Mouse (Mus musculus) kidney, postnatal 0 days (tissue): ENCODE data around the gene Cby1. TPM values are rescaled to one million over a fixed set of nuclear protein-coding genes. Genes with fewer than 3 reads are reported as not detected.

Experiments used
- ATAC-seq: fragments of 200-750 bp; cut with Nextera tagmentation; replicated peaks from 2 replicates; pipeline ENCODE4 v1.8.0; 2017; ENCODE audit warnings: low read depth, moderate number of reproducible peaks, moderate TSS enrichment, moderate library complexity; ENCODE audit not compliant: low FRiP score
- DNase-seq: peaks from one replicate; pipeline ENCODE4 v3.0.0-alpha.2; 2016; ENCODE audit warnings: low spot score
- H3K27ac ChIP-seq: fragments of 300-500 bp; sonication (generic); 2 replicates; pipeline ENCODE4 v1.5.1; 2014; ENCODE audit warnings: mild to moderate bottlenecking
- H3K27me3 ChIP-seq: fragments of 300-500 bp; sonication (generic); 2 replicates; pipeline ENCODE4 v1.6.1; 2014; ENCODE audit warnings: low read length, mixed read lengths; ENCODE audit not compliant: insufficient read depth
- H3K36me3 ChIP-seq: fragments of 300-500 bp; sonication (generic); 2 replicates; pipeline ENCODE4 v1.6.1; 2014; ENCODE audit warnings: low read length, mixed read lengths; ENCODE audit not compliant: insufficient read depth
- H3K4me1 ChIP-seq: fragments of 300-500 bp; sonication (generic); replicated peaks from 2 replicates; pipeline ENCODE4 v1.6.1; 2014; ENCODE audit warnings: antibody characterized with exemption, low read length, mixed read lengths; ENCODE audit not compliant: insufficient read depth
- H3K4me2 ChIP-seq: fragments of 300-500 bp; sonication (generic); 2 replicates; pipeline ENCODE4 v1.6.1; 2014; ENCODE audit warnings: mild to moderate bottlenecking, low read length, moderate library complexity, mixed read lengths
- H3K4me3 ChIP-seq: fragments of 300-500 bp; sonication (generic); replicated peaks from 2 replicates; pipeline ENCODE4 v1.5.1; 2014; ENCODE audit warnings: low read depth, low read length
- H3K9ac ChIP-seq: fragments of 300-500 bp; sonication (generic); 2 replicates; pipeline ENCODE4 v1.6.1; 2014; ENCODE audit warnings: low read depth, low read length
- H3K9me3 ChIP-seq: fragments of 300-500 bp; sonication (generic); replicated peaks from 2 replicates; pipeline ENCODE4 v1.6.1; 2016; ENCODE audit warnings: low read length, inconsistent platforms, mixed read lengths
- CTCF ChIP-seq: IDR thresholded peaks from 2 replicates; pipeline ENCODE4 v1.5.1; 2016; ENCODE audit warnings: antibody characterized with exemption, low read depth, mild to moderate bottlenecking, moderate library complexity
- WGBS: fragments of 180-500 bp; shearing (Covaris S2); extraction: QIAGEN DNeasy Blood & Tissue Kit; methylation state at CpG from one replicate; pipeline ENCODE4 v1.1.7; 2014; 5-methylcytosine and 5-hydroxymethylcytosine counted together
- polyA plus RNA-seq: library from polyadenylated mRNA; unstranded; fragments of >200 nt; fragmentation: Nextera tagmentation; extraction: Ambion mirVana; gene quantifications from 2 replicates; pipeline ENCODE4 v1.2.1, GENCODE M21; 2015

Gene Cby1
- polyA plus RNA-seq, 1 experiment from 2014 or later, result 51.7 TPM

- Histone ChIP-seq H3K36me3 (no peaks in the 10 kb centered on the region), H3K4me3 (peak overlapping the region; percentile 88), H3K9ac (no peak overlapping the region), H3K4me2 (peak overlapping the region; percentile 78), H3K4me1 (peaks cover 39% of the 10 kb centered on the region), H3K27ac (no peak overlapping the region), H3K27me3 (no peaks in the 10 kb centered on the region), H3K9me3 (no peaks in the 10 kb centered on the region)
- WGBS, result 55% methylated on average over 19 of the region's 19 CpGs
- ATAC-seq, result no peak
- DNase-seq, result no peak
- no peak for TF ChIP-seq CTCF
Measured at GRCm38 (mm10) chr15:79683707-79684465, 24.9 kb downstream of the Cby1 start.

GRCm38 (mm10) chr15:79684616-79685015 is 25.6 kb downstream of the Cby1 start:
- Histone ChIP-seq H3K4me3 (peak overlapping the region; percentile 88), H3K36me3 (no peaks in the 10 kb centered on the region), H3K9ac (no peak overlapping the region; the same call in 1 of the 2 replicates), H3K9me3 (no peaks in the 10 kb centered on the region), H3K27me3 (no peaks in the 10 kb centered on the region), H3K4me2 (peak overlapping the region; percentile 78), H3K4me1 (peaks cover 41% of the 10 kb centered on the region), H3K27ac (no peak overlapping the region)
- DNase-seq (no peak), ATAC-seq (no peak)
- no peak for TF ChIP-seq CTCF
- 73% methylated on average over 6 of the region's 6 CpGs for WGBS

- peak; percentile 37; the same call in 1 of the 2 replicates for ATAC-seq
- Histone ChIP-seq H3K27ac (peak overlapping the region; percentile 70), H3K9ac (peak overlapping the region; percentile 92; the same call in 1 of the 2 replicates), H3K4me1 (peaks cover 43% of the 10 kb centered on the region), H3K4me3 (peak overlapping the region; percentile 88), H3K27me3 (no peaks in the 10 kb centered on the region), H3K4me2 (peak overlapping the region; percentile 78), H3K9me3 (no peaks in the 10 kb centered on the region), H3K36me3 (no peaks in the 10 kb centered on the region)
- 10% methylated on average over 6 of the region's 6 CpGs for WGBS
- TF ChIP-seq CTCF, result no peak
- peak; percentile 61 for DNase-seq
Measured at GRCm38 (mm10) chr15:79685141-79685641, 26.2 kb downstream of the Cby1 start.

GRCm38 (mm10) chr15:79686046-79686869 is 27.3 kb downstream of the Cby1 start:
- Histone ChIP-seq H3K4me2 (peak overlapping the region; percentile 78), H3K27me3 (no peaks in the 10 kb centered on the region), H3K9ac (peak overlapping the region; percentile 92), H3K4me3 (peak overlapping the region; percentile 88), H3K36me3 (no peaks in the 10 kb centered on the region), H3K27ac (0 out of 2 replicates have a peak overlapping the region, but pooled peaks have one; percentile 70), H3K4me1 (peaks cover 43% of the 10 kb centered on the region), H3K9me3 (no peaks in the 10 kb centered on the region)
- no peak for DNase-seq
- no peak for ATAC-seq
- WGBS, result 15% methylated on average over 15 of the region's 15 CpGs
- no peak for TF ChIP-seq CTCF

GRCm38 (mm10) chr15:79687175-79687574 is 28.2 kb downstream of the Cby1 start:
- DNase-seq (peak; percentile 58), ATAC-seq (no peak)

GRCm38 (mm10) chr15:79687646-79688267 is 28.8 kb downstream of the Cby1 start, which contains the start of gene Josd1:
Josd1 (minus strand) TSS chr15:79687919.
- H3K27ac ChIP-seq, result peak within 1 kb of the TSS; percentile 89
- H3K27me3 ChIP-seq, result no peaks in the 10 kb centered on the region
- ATAC-seq, result peak; percentile 71
- peak within 1 kb of the TSS; percentile 92 for H3K9ac ChIP-seq
- TF ChIP-seq CTCF, result no peak
- H3K4me3 ChIP-seq, result peak within 1 kb of the TSS; percentile 88
- peak within 1 kb of the TSS; percentile 78 for H3K4me2 ChIP-seq
- DNase-seq, result peak; percentile 95
- no peaks in the 10 kb centered on the region for H3K36me3 ChIP-seq
- under 1% methylated on average over 72 of the region's 72 CpGs for WGBS
- H3K9me3 ChIP-seq, result no peaks in the 10 kb centered on the region
- H3K4me1 ChIP-seq, result peaks cover 48% of the 10 kb centered on the region

More at GRCm38 (mm10) chr15:79687175-79687574, 28.2 kb downstream of the Cby1 start:
- Histone ChIP-seq H3K27me3 (no peaks in the 10 kb centered on the region), H3K4me1 (peaks cover 48% of the 10 kb centered on the region), H3K9ac (peak overlapping the region; percentile 92), H3K36me3 (no peaks in the 10 kb centered on the region), H3K4me3 (peak overlapping the region; percentile 88), H3K4me2 (peak overlapping the region; percentile 78), H3K27ac (peak overlapping the region; percentile 89), H3K9me3 (no peaks in the 10 kb centered on the region)
- under 1% methylated on average over 31 of the region's 33 CpGs for WGBS
- TF ChIP-seq CTCF, result no peak
